Comparison of ENCODE assay signal across 24 mouse cellular contexts in genomic region chr2:73636387-73636786, GRCm38 (mm10). TPM values are rescaled to one million over a fixed set of nuclear protein-coding genes. Genes with fewer than 3 reads are reported as not detected.
"Had no signal": no experiment of that assay in that cellular context is flagged by ENCODE, and none has a peak within 500 bp of the region (broad histone marks: within the 10 kb centered on the region; RNA-seq: fewer than 3 reads in every experiment).

No protein-coding gene starts in this region.

- H3K4me3 ChIP-seq: intestine, embryonic 15.5 days; limb, embryonic 10.5 days; limb, embryonic 13.5 days; liver, embryonic 12.5 days; liver, embryonic 15.5 days; lung, embryonic 15.5 days; megakaryocyte, embryonic 14.5 days; midbrain, embryonic 10.5 days; midbrain, embryonic 13.5 days; myocyte; neural tube, embryonic 13.5 days; stomach, embryonic 15.5 days had no signal

- DNase-seq: layer of hippocampus, postnatal 36 days; liver; lung, adult 18-20 months; lung, postnatal 10 days; lung, postnatal 36 days; retina, postnatal 1 day; right cerebral cortex, postnatal 25 days; spleen, adult 18-20 months; thymus, postnatal 25 days had no signal

- H3K27ac ChIP-seq: intestine, embryonic 15.5 days; limb, embryonic 10.5 days; limb, embryonic 13.5 days; liver, embryonic 12.5 days; liver, embryonic 15.5 days; lung, embryonic 15.5 days; midbrain, embryonic 10.5 days; midbrain, embryonic 13.5 days; neural tube, embryonic 13.5 days; stomach, embryonic 15.5 days had no signal

- ATAC-seq: intestine, embryonic 15.5 days; liver, embryonic 12.5 days; midbrain, embryonic 13.5 days; midbrain, embryonic 16.5 days had no signal

RNA-seq across cellular contexts. Expression of gene Chrna1, which starts 56.2 kb away (rescaled TPM):
- total RNA-seq: monocyte, adult 5-6 weeks; neutrophil, adult 5-6 weeks had no signal
